Mouse (Mus musculus): ENCODE data around the gene Ms4a10. TPM values are rescaled to one million over a fixed set of nuclear protein-coding genes. Genes with fewer than 3 reads are reported as not detected.

Ms4a10 gene
- not detected in 2 replicates for polyA plus RNA-seq (2016; fragmentation: Nextera tagmentation; extraction: Ambion mirVana)

- no peak for ATAC-seq (ENCODE audit: low FRiP score, low read depth)
- no peaks in the 10 kb centered on the region for H3K27me3 ChIP-seq
- H3K9ac ChIP-seq (replicated peaks): no peak within 1 kb of the TSS
- H3K4me2 ChIP-seq (replicated peaks): no peak within 1 kb of the TSS
- no peak within 1 kb of the TSS for H3K27ac ChIP-seq (replicated peaks)
- H3K9me3 ChIP-seq: peaks cover 8% of the 10 kb centered on the region
- 72% methylated on average over 4 of the region's 4 CpGs for WGBS
- H3K36me3 ChIP-seq: no peaks in the 10 kb centered on the region
- H3K4me3 ChIP-seq: no peak within 1 kb of the TSS
- peaks cover under 1% of the 10 kb centered on the region; the same call in 1 of the 2 replicates for H3K4me1 ChIP-seq
Measured at GRCm38 (mm10) chr19:10974238-10974865, at the start of gene Ms4a10. Gene Ms4a10, minus strand, starts transcription at chr19:10974670.

- no peak overlapping the region for H3K4me3 ChIP-seq
- H3K9me3 ChIP-seq: no peaks in the 10 kb centered on the region
- H3K9ac ChIP-seq (replicated peaks): no peak overlapping the region
- no peak for ATAC-seq (ENCODE audit: low FRiP score, low read depth)
- H3K4me1 ChIP-seq: no peaks in the 10 kb centered on the region
- no peaks in the 10 kb centered on the region for H3K27me3 ChIP-seq
- H3K36me3 ChIP-seq: no peaks in the 10 kb centered on the region
- no peak overlapping the region for H3K4me2 ChIP-seq (replicated peaks)
- no peak overlapping the region for H3K27ac ChIP-seq (replicated peaks)
Measured at GRCm38 (mm10) chr19:11022382-11022781, 47.9 kb upstream of the Ms4a10 start.

GRCm38 (mm10) chr19:11017891-11018290, 43.4 kb upstream of the Ms4a10 start, which contains the start of gene Ms4a18:
Gene Ms4a18, minus strand, starts transcription at chr19:11018031.
- no peak within 1 kb of the TSS for H3K4me3 ChIP-seq
- H3K9ac ChIP-seq (replicated peaks): no peak within 1 kb of the TSS
- no peak within 1 kb of the TSS for H3K4me2 ChIP-seq (replicated peaks)
- H3K9me3 ChIP-seq: no peaks in the 10 kb centered on the region
- H3K36me3 ChIP-seq: no peaks in the 10 kb centered on the region
- H3K27me3 ChIP-seq: no peaks in the 10 kb centered on the region
- ATAC-seq (ENCODE audit: low FRiP score, low read depth): no peak
- no peak within 1 kb of the TSS for H3K27ac ChIP-seq (replicated peaks)
- WGBS: 90% methylated on average over 3 of the region's 3 CpGs
- H3K4me1 ChIP-seq: no peaks in the 10 kb centered on the region

GRCm38 (mm10) chr19:11017251-11017650, 42.8 kb upstream of the Ms4a10 start:
- Histone ChIP-seq H3K9me3 (no peaks in the 10 kb centered on the region), H3K4me1 (no peaks in the 10 kb centered on the region), H3K36me3 (no peaks in the 10 kb centered on the region), H3K27ac (replicated peaks) (no peak overlapping the region), H3K9ac (replicated peaks) (no peak overlapping the region), H3K4me2 (replicated peaks) (no peak overlapping the region), H3K27me3 (no peaks in the 10 kb centered on the region), H3K4me3 (no peak overlapping the region)
- WGBS: 86% methylated on average over 2 of the region's 2 CpGs
- no peak for ATAC-seq (ENCODE audit: low FRiP score, low read depth)

GRCm38 (mm10) chr19:11015998-11016397, 41.5 kb upstream of the Ms4a10 start:
- no peaks in the 10 kb centered on the region for H3K4me1 ChIP-seq
- H3K9ac ChIP-seq (replicated peaks): no peak overlapping the region
- no peak overlapping the region for H3K4me3 ChIP-seq
- no peak for ATAC-seq (ENCODE audit: low FRiP score, low read depth)
- no peak overlapping the region for H3K27ac ChIP-seq (replicated peaks)
- H3K36me3 ChIP-seq: no peaks in the 10 kb centered on the region
- no peak overlapping the region for H3K4me2 ChIP-seq (replicated peaks)
- no peaks in the 10 kb centered on the region for H3K9me3 ChIP-seq
- WGBS: 88% methylated on average over 1 of the region's 1 CpGs
- no peaks in the 10 kb centered on the region for H3K27me3 ChIP-seq

GRCm38 (mm10) chr19:11015468-11015867, 41.0 kb upstream of the Ms4a10 start:
- no peaks in the 10 kb centered on the region for H3K27me3 ChIP-seq
- H3K9ac ChIP-seq (replicated peaks): no peak overlapping the region
- H3K36me3 ChIP-seq: no peaks in the 10 kb centered on the region
- H3K4me1 ChIP-seq: no peaks in the 10 kb centered on the region
- no peak overlapping the region for H3K4me2 ChIP-seq (replicated peaks)
- no peaks in the 10 kb centered on the region for H3K9me3 ChIP-seq
- ATAC-seq (ENCODE audit: low FRiP score, low read depth): no peak
- no peak overlapping the region for H3K27ac ChIP-seq (replicated peaks)
- no peak overlapping the region for H3K4me3 ChIP-seq

GRCm38 (mm10) chr19:10993150-10993549, 18.7 kb upstream of the Ms4a10 start, which contains the start of gene Ms4a15:
Gene Ms4a15, minus strand, starts transcription at chr19:10993250.
- Histone ChIP-seq H3K27me3 (no peaks in the 10 kb centered on the region), H3K27ac (replicated peaks) (no peak within 1 kb of the TSS), H3K9me3 (no peaks in the 10 kb centered on the region), H3K4me2 (replicated peaks) (no peak within 1 kb of the TSS), H3K4me3 (no peak within 1 kb of the TSS), H3K4me1 (no peaks in the 10 kb centered on the region), H3K36me3 (no peaks in the 10 kb centered on the region), H3K9ac (replicated peaks) (no peak within 1 kb of the TSS)
- WGBS: 84% methylated on average over 7 of the region's 7 CpGs
- no peak for ATAC-seq (ENCODE audit: low FRiP score, low read depth)

- H3K27ac ChIP-seq (replicated peaks): no peak overlapping the region
- no peaks in the 10 kb centered on the region for H3K27me3 ChIP-seq
- no peaks in the 10 kb centered on the region for H3K4me1 ChIP-seq
- H3K9ac ChIP-seq (replicated peaks): no peak overlapping the region
- H3K4me3 ChIP-seq: no peak overlapping the region
- H3K36me3 ChIP-seq: no peaks in the 10 kb centered on the region
- H3K9me3 ChIP-seq: no peaks in the 10 kb centered on the region
- ATAC-seq (ENCODE audit: low FRiP score, low read depth): no peak
- H3K4me2 ChIP-seq (replicated peaks): no peak overlapping the region
Measured at GRCm38 (mm10) chr19:10991911-10992310, 17.4 kb upstream of the Ms4a10 start.

GRCm38 (mm10) chr19:10990751-10991150, 16.3 kb upstream of the Ms4a10 start:
- 52% methylated on average over 1 of the region's 1 CpGs for WGBS
- no peaks in the 10 kb centered on the region for H3K36me3 ChIP-seq
- no peak overlapping the region for H3K4me2 ChIP-seq (replicated peaks)
- H3K4me3 ChIP-seq: no peak overlapping the region
- ATAC-seq (ENCODE audit: low FRiP score, low read depth): no peak
- H3K27ac ChIP-seq (replicated peaks): no peak overlapping the region
- no peaks in the 10 kb centered on the region for H3K27me3 ChIP-seq
- no peaks in the 10 kb centered on the region for H3K9me3 ChIP-seq
- no peaks in the 10 kb centered on the region for H3K4me1 ChIP-seq
- no peak overlapping the region for H3K9ac ChIP-seq (replicated peaks)

GRCm38 (mm10) chr19:10988563-10988962, 14.1 kb upstream of the Ms4a10 start:
- no peak for ATAC-seq (ENCODE audit: low FRiP score, low read depth)
- Histone ChIP-seq H3K27me3 (no peaks in the 10 kb centered on the region), H3K4me2 (replicated peaks) (no peak overlapping the region), H3K36me3 (no peaks in the 10 kb centered on the region), H3K4me3 (no peak overlapping the region), H3K27ac (replicated peaks) (no peak overlapping the region), H3K9ac (replicated peaks) (no peak overlapping the region), H3K9me3 (no peaks in the 10 kb centered on the region), H3K4me1 (no peaks in the 10 kb centered on the region)
- 91% methylated on average over 1 of the region's 1 CpGs for WGBS

- Histone ChIP-seq H3K9ac (replicated peaks) (no peak overlapping the region), H3K27me3 (no peaks in the 10 kb centered on the region), H3K27ac (replicated peaks) (no peak overlapping the region), H3K4me2 (replicated peaks) (no peak overlapping the region), H3K36me3 (no peaks in the 10 kb centered on the region), H3K4me3 (no peak overlapping the region), H3K9me3 (no peaks in the 10 kb centered on the region), H3K4me1 (no peaks in the 10 kb centered on the region)
- 87% methylated on average over 4 of the region's 4 CpGs for WGBS
- ATAC-seq (ENCODE audit: low FRiP score, low read depth): no peak
Measured at GRCm38 (mm10) chr19:10985889-10986288, 11.4 kb upstream of the Ms4a10 start.

- no peaks in the 10 kb centered on the region for H3K36me3 ChIP-seq
- no peaks in the 10 kb centered on the region for H3K9me3 ChIP-seq
- no peak overlapping the region for H3K27ac ChIP-seq (replicated peaks)
- H3K4me1 ChIP-seq: peaks cover 4% of the 10 kb centered on the region
- 82% methylated on average over 13 of the region's 13 CpGs for WGBS
- no peaks in the 10 kb centered on the region for H3K27me3 ChIP-seq
- no peak for ATAC-seq (ENCODE audit: low FRiP score, low read depth)
- H3K9ac ChIP-seq (replicated peaks): no peak overlapping the region
- H3K4me3 ChIP-seq: no peak overlapping the region
- no peak overlapping the region for H3K4me2 ChIP-seq (replicated peaks)
Measured at GRCm38 (mm10) chr19:10984551-10984950, 10.1 kb upstream of the Ms4a10 start.

GRCm38 (mm10) chr19:10983146-10983545, 8.7 kb upstream of the Ms4a10 start:
- H3K4me3 ChIP-seq: 0 out of 2 replicates have a peak overlapping the region, but pooled peaks have one; percentile 12
- peak overlapping the region; percentile 23 for H3K4me2 ChIP-seq (replicated peaks)
- peaks cover 7% of the 10 kb centered on the region for H3K4me1 ChIP-seq
- H3K9me3 ChIP-seq: no peaks in the 10 kb centered on the region
- H3K9ac ChIP-seq (replicated peaks): no peak overlapping the region
- ATAC-seq (ENCODE audit: low FRiP score, low read depth): no peak
- no peak overlapping the region for H3K27ac ChIP-seq (replicated peaks)
- no peaks in the 10 kb centered on the region for H3K27me3 ChIP-seq
- H3K36me3 ChIP-seq: no peaks in the 10 kb centered on the region
- WGBS: 21% methylated on average over 14 of the region's 14 CpGs

Data from midbrain, embryonic 12.5 days (tissue).